Comparison of ENCODE assay signal across 17 mouse cellular contexts in genomic region chr16:28883649-28884048, GRCm38 (mm10). TPM values are rescaled to one million over a fixed set of nuclear protein-coding genes. Genes with fewer than 3 reads are reported as not detected.
A peak's percentile ranks its signal among the peaks of the same experiment; 100 is the strongest.
DNase-seq lines count a peak whose midpoint lies in the region; ATAC-seq lines count a peak whose summit lies in the region.
"Had no signal": no experiment of that assay in that cellular context is flagged by ENCODE, and none has a peak within 500 bp of the region (broad histone marks: within the 10 kb centered on the region; RNA-seq: fewer than 3 reads in every experiment).

No protein-coding gene starts in this region.

- DNase-seq in cerebellum, postnatal 4 days (ENCODE audit: low spot score in 2 of 2), result no peak
- DNase-seq in layer of hippocampus, postnatal 10 days (ENCODE audit: low spot score in 2 of 2), result peak; percentile 46 to 53
- no peak for DNase-seq in layer of hippocampus, adult 18-20 months (ENCODE audit: low spot score in 2 of 2)
- peak; percentile 33 for DNase-seq in cerebellum, adult 11 months
- peak; percentile 49 to 72 for DNase-seq in cerebellum, postnatal 14 days
- no peak for DNase-seq in right cerebral cortex, postnatal 10 days (ENCODE audit: low spot score in 2 of 2)
- no peak for DNase-seq in adrenal gland, postnatal 4 days (ENCODE audit: low spot score in 2 of 2)
- DNase-seq: gastrocnemius, postnatal 25 days; heart, postnatal 4 days; kidney, postnatal 4 days; lung, adult 2 months; thymus, postnatal 25 days had no signal

- peak; percentile 60 for ATAC-seq in cerebellum, adult (ENCODE audit: insufficient number of reproducible peaks, low FRiP score, low TSS enrichment)
- ATAC-seq: CD4-positive, CD25-positive, alpha-beta regulatory T cell, adult 4 months; inflammation-experienced regulatory T-cells, adult 6 months had no signal

RNA-seq across cellular contexts. Expression of gene Mb21d2, which starts 45.8 kb away (rescaled TPM):
- total RNA-seq in layer of hippocampus, postnatal 10 days (2021), result 10 to 100 TPM; 32.5 to 33.4 TPM
- 10 to 100 TPM; 21.4 to 21.8 TPM for total RNA-seq in layer of hippocampus, adult 18-20 months (2021)
- 10 to 100 TPM; 16.5 to 19.3 TPM for total RNA-seq in adrenal gland, postnatal 4 days (2021)
- total RNA-seq: G1E; monocyte, adult 5-6 weeks had no signal

Comparison
In these comparisons a context has a peak if more than half of its experiments do, and no peak if none do; other contexts are left out.
1. DNase-seq: peak in layer of hippocampus, postnatal 10 days (2 of 2), cerebellum, adult 11 months (single experiment) and cerebellum, postnatal 14 days (2 of 2); none in cerebellum, postnatal 4 days (0 of 2), layer of hippocampus, adult 18-20 months (0 of 2), right cerebral cortex, postnatal 10 days (0 of 2) and adrenal gland, postnatal 4 days (0 of 2).